Mouse (Mus musculus): ENCODE measurements around the gene Prrg3. TPM values are rescaled to one million over a fixed set of nuclear protein-coding genes. Genes with fewer than 3 reads are reported as not detected.

Prrg3 gene
- polyA plus RNA-seq, 1 experiment from 2014 or later = 4.1 TPM

- no peak overlapping the region for H3K4me2 ChIP-seq
Observed at GRCm38 (mm10) chrX:72012804-72013203, 50.4 kb downstream of the Prrg3 start.

DNA sequence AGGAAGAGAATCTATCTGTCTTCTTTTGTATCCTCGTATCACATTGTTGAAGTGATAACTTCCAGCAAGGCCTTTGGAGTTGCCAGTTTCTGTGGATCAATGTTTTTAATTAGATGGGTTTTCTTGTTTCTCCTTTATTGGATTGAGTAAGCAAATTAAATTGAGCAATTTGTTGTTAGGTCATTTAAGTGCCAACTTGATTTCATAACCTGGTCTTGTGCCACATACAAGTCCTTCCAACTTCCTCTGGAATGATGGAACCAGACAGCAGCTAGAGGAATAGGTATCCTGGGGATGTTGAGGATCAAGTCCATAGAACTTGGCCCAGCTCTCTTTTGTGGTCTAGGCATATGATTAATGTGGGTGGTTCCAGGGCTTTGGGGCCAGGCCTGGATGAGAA, 59.8 kb downstream of the Prrg3 start:
- 65% methylated on average over 1 of the region's 1 CpGs for WGBS
- no peaks in the 10 kb centered on the region for H3K27me3 ChIP-seq (replicated peaks; ENCODE audit: control insufficient read depth, insufficient read depth, low read length)
- no peak overlapping the region for H3K4me3 ChIP-seq (ENCODE audit: low read depth, low read length)
- H3K36me3 ChIP-seq (ENCODE audit: control insufficient read depth, insufficient read depth, low read length) = no peaks in the 10 kb centered on the region
- DNase-seq (ENCODE audit: low spot score) (no peak), ATAC-seq (replicated peaks; ENCODE audit: low FRiP score) (no peak)
- H3K9me3 ChIP-seq (ENCODE audit: control insufficient read depth, low read length) = no peaks in the 10 kb centered on the region
- H3K4me1 ChIP-seq (replicated peaks; ENCODE audit: control insufficient read depth, insufficient read depth, low read length) = no peaks in the 10 kb centered on the region
- H3K9ac ChIP-seq (ENCODE audit: low read depth, low read length) = no peak overlapping the region
- H3K27ac ChIP-seq (ENCODE audit: low read depth, low read length) = no peak overlapping the region
- H3K4me2 ChIP-seq = no peak overlapping the region

More at GRCm38 (mm10) chrX:72012804-72013203, 50.4 kb downstream of the Prrg3 start:
- no peak for ATAC-seq (replicated peaks; ENCODE audit: low FRiP score)
- Histone ChIP-seq H3K4me3 (ENCODE audit: low read depth, low read length) (no peak overlapping the region), H3K27ac (ENCODE audit: low read depth, low read length) (no peak overlapping the region), H3K9me3 (ENCODE audit: control insufficient read depth, low read length) (no peaks in the 10 kb centered on the region), H3K36me3 (ENCODE audit: control insufficient read depth, insufficient read depth, low read length) (no peaks in the 10 kb centered on the region), H3K27me3 (replicated peaks; ENCODE audit: control insufficient read depth, insufficient read depth, low read length) (no peaks in the 10 kb centered on the region), H3K4me1 (replicated peaks; ENCODE audit: control insufficient read depth, insufficient read depth, low read length) (no peaks in the 10 kb centered on the region), H3K9ac (ENCODE audit: low read depth, low read length) (no peak overlapping the region)
- 23% methylated on average over 3 of the region's 3 CpGs for WGBS
- no peak for DNase-seq (ENCODE audit: low spot score)

Other genes starting within 250 kb of the Prrg3 start
- gene Vma21, start 146.7 kb upstream of the Prrg3 start, polyA plus RNA-seq (2014; fragmentation: Nextera tagmentation; extraction: Ambion mirVana) = 40.6 and 44.2 TPM in 2 replicates
- 0.10 TPM in 1 of 2 replicates, not detected in the other for gene Gm1141, start 41.6 kb upstream of the Prrg3 start, polyA plus RNA-seq (2014; fragmentation: Nextera tagmentation; extraction: Ambion mirVana)
- not detected in 2 replicates for gene Fate1, start 10.4 kb downstream of the Prrg3 start, polyA plus RNA-seq (2014; fragmentation: Nextera tagmentation; extraction: Ambion mirVana)
- gene Cnga2, start 29.2 kb downstream of the Prrg3 start, polyA plus RNA-seq (2014; fragmentation: Nextera tagmentation; extraction: Ambion mirVana) = 0.12 TPM in 1 of 2 replicates, not detected in the other